Mouse (Mus musculus): ENCODE results near the gene Rundc3a.

DNA sequence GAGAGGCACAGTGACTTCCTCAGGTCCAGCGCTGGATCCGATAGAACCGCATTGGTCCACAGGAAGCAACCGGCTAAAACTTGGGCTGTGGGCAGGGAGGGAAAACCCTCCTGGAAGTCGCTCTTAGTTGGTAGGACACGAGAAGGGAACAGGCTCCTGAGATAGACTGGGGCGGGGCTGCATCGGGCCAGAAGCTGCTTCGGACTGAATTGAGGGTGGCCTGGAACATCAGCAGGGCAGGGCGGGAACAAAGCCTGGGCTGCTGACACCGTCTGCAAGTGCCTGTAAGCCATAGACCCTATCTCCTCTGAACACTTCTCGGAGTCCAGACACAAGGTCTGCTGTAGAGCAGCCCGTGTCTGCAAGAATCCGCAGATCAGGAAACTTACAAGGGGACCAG lies 20.3 kb upstream of the Rundc3a start:
- TF ChIP-seq CTCF (IDR thresholded peaks at IDR 0.05; ENCODE audit: extremely low read depth, insufficient read depth, insufficient read length, insufficient replicate concordance) (no peak), POLR2A (IDR thresholded peaks at IDR 0.05; ENCODE audit: low read depth, low read length) (no peak)
